Mouse (Mus musculus) bone marrow, adult 2 months (tissue): Measurements from ENCODE around the gene Kif2a. TPM values are rescaled to one million over a fixed set of nuclear protein-coding genes. Genes with fewer than 3 reads are reported as not detected.
A peak's percentile ranks its signal among the peaks of the same experiment; 100 is the strongest.

Experiments used
- H3K27ac ChIP-seq: fragments of 200-500 bp; 2 replicates; pipeline ENCODE4 v1.5.1; 2012; ENCODE audit warnings: low read depth, mild to moderate bottlenecking, control low read depth, inconsistent platforms, low read length; ENCODE audit not compliant: control insufficient read depth, poor library complexity, insufficient read depth
- H3K4me1 ChIP-seq: fragments of 200-500 bp; 2 replicates; pipeline ENCODE4 v1.6.1; 2011; ENCODE audit warnings: low read length; ENCODE audit not compliant: control insufficient read depth, insufficient read depth
- H3K4me3 ChIP-seq: fragments of 200-500 bp; replicated peaks from 2 replicates; pipeline ENCODE3; 2011; ENCODE audit warnings: mild to moderate bottlenecking, low read depth, low read length, control low read depth; ENCODE audit not compliant: control insufficient read depth
- CTCF ChIP-seq: fragments of 200-500 bp; IDR thresholded peaks from 2 replicates; pipeline ENCODE4 v1.5.1; 2011; ENCODE audit warnings: low read length, control low read depth; ENCODE audit not compliant: control insufficient read depth, insufficient read depth
- POLR2A ChIP-seq: fragments of 200-500 bp; IDR thresholded peaks from 2 replicates; pipeline ENCODE4 v1.6.1; 2011; ENCODE audit warnings: low read depth, mild to moderate bottlenecking, control low read depth, low read length, borderline replicate concordance; ENCODE audit not compliant: control insufficient read depth
- WGBS: fragments of 180-500 bp; shearing (Covaris S2); methylation state at CpG from one replicate; pipeline ENCODE4 v1.1.7; 2018; 5-methylcytosine and 5-hydroxymethylcytosine counted together
- polyA plus RNA-seq: library from polyadenylated mRNA; stranded (reverse); fragments of >200 nt; gene quantifications from 2 replicates; pipeline ENCODE4 v1.2.4, GENCODE M21; 2011; ENCODE audit warnings: low replicate concordance; ENCODE audit not compliant: missing spikeins, insufficient read depth, insufficient read length

Gene Kif2a
- polyA plus RNA-seq, 1 experiment = 70.7 TPM

DNA sequence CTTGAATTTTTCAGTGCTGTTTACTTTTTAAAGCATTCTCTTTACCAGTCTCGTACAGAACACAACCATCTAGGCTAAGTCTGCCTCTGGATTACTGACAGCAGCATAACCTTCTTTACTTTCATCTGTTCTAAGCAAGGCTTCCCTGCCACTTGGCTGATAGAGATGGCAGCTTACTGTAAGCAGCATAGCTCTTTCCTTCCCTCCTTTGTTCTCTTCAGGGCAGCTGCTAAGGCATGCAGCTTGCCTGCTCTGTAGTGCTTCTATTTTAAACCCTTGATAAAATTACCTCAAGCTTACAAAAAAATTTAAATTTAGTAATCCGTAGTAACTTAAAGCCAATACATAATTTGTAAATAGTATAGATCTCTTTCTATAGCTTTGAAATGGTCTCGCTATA lies 67.0 kb downstream of the Kif2a start:
- no peak for TF ChIP-seq CTCF
- no peak for TF ChIP-seq POLR2A

DNA sequence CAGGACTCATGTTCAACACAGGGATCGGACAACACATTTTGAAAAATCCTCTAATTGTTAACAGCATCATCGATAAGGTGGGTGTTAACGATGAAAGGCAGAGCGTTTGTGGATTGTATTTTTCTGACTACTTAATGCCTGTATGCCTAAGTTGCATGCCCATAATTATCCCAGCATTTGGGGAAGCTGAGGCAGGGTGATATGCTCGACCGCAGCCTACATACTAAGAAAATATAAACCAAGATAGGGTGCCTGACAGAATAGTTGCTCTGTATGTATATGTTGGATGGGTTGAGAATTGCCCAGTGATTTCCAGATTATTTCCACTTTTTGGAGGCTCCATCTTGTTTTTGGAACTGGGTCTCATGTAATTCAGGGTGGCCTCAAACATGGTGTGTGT lies 74.3 kb downstream of the Kif2a start:
- H3K27ac ChIP-seq = no peak overlapping the region
- H3K4me3 ChIP-seq = peak overlapping the region; percentile 86
- 5% methylated on average over 6 of the region's 6 CpGs for WGBS
- TF ChIP-seq POLR2A (no peak), CTCF (no peak)
- H3K4me1 ChIP-seq = peaks cover 2% of the 10 kb centered on the region; the same call in 1 of the 2 replicates

More for the DNA sequence above, 67.0 kb downstream of the Kif2a start:
- H3K4me1 ChIP-seq = no peaks in the 10 kb centered on the region
- WGBS = 95% methylated on average over 3 of the region's 3 CpGs
- H3K4me3 ChIP-seq = no peak overlapping the region
- no peak overlapping the region for H3K27ac ChIP-seq

DNA sequence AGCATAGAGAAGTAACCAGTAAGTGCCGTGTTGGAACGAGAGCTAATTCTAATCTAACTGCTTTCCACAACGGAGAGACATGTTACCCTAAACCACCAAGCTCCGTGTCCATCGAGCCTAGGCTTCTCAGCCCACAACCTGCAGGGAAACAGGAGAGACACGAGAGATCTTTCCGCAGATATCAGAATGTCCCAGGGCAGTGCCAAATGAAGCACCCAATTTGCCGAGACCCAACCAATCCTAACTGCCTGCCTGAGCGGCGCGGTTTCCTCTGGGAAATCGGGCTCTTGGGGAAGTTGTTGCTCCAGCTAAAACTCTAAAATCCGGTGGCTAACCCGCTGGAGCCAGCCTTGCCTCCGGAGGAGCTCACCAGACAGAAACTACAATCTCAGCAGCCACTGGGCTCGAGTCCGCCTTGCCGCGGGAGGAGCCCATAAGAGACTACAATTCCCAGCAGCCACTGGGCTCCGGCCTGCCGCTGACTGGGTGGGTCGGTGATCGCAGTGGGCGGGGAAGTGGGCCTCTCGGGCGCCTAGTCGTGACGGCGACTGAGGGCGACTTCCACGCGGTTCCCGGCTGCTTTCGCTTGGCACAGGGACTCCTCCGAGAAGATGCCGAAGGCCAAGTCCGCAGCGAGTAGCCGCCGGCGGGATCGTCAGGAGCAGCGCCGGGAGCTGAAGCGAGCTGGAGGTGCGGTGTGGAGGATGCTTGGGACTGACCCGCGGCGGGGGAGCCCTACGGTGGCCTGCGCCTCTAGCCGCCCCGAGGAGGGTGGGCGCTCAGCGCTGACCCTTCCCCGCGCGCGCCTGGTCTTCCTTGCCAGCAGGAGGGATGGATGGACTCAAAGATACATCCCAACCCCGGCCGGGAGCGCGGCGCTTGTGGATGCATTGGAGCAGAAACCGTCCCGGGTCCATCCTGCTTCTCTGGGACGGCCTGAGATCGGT lies 75.1 kb downstream of the Kif2a start, which contains the start of gene Dimt1:
Gene Dimt1, plus strand, starts transcription at position 534 of the 947 bp plus-strand sequence.
- under 1% methylated on average over 68 of the region's 68 CpGs for WGBS
- H3K4me3 ChIP-seq = peak within 1 kb of the TSS; percentile 86
- peak within 1 kb of the TSS; percentile 28; the same call in 1 of the 2 replicates for H3K27ac ChIP-seq
- TF ChIP-seq CTCF (no peak), POLR2A (peak; percentile 49; the same call in 1 of the 2 replicates)
- H3K4me1 ChIP-seq = peaks cover 2% of the 10 kb centered on the region; the same call in 1 of the 2 replicates

DNA sequence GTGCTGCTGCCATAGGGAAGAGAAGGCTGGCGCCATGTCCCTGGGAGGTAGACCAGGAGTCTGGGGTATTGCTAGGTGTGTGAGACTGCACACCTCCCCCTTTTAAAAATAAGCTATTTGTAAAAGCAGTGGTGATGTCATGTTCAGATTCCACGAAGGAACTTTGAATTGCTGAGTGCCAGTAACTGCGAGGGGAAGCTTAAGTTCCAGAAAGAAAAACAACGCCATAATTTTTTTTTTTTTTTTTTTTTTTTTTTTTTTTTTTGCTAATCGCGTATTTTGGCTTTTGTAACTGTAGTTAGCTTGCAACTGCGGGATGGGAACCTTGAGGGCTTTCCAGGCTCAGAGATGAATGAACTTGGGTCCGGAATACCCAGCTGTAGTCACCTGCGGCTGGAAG lies 76.4 kb downstream of the Kif2a start:
- TF ChIP-seq POLR2A = no peak
- TF ChIP-seq CTCF = no peak
- Histone ChIP-seq H3K27ac (no peak overlapping the region), H3K4me3 (no peak overlapping the region), H3K4me1 (peaks cover 2% of the 10 kb centered on the region; the same call in 1 of the 2 replicates)
- WGBS = 65% methylated on average over 9 of the region's 9 CpGs

DNA sequence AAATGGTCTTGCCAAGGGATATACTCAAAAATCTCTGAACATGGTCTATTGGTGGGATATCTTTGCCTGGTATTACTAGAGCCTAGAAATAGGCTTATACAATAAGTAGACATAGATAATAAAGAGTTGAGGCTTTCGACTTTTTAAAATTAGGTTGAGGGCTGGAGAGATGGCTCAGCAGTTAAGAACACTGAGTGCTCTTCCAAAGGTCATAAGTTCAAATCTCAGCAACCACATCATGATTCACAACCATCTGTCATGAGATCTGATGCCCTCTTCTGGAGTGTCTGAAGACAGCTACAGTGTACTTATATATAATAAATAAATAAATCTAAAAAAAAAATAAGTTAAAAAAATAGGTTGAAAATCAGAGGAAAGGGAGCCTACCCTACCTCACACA lies 79.2 kb downstream of the Kif2a start:
- Histone ChIP-seq H3K4me1 (peaks cover 2% of the 10 kb centered on the region; the same call in 1 of the 2 replicates), H3K27ac (no peak overlapping the region), H3K4me3 (no peak overlapping the region)
- 86% methylated on average over 1 of the region's 1 CpGs for WGBS
- TF ChIP-seq POLR2A (no peak), CTCF (no peak)

DNA sequence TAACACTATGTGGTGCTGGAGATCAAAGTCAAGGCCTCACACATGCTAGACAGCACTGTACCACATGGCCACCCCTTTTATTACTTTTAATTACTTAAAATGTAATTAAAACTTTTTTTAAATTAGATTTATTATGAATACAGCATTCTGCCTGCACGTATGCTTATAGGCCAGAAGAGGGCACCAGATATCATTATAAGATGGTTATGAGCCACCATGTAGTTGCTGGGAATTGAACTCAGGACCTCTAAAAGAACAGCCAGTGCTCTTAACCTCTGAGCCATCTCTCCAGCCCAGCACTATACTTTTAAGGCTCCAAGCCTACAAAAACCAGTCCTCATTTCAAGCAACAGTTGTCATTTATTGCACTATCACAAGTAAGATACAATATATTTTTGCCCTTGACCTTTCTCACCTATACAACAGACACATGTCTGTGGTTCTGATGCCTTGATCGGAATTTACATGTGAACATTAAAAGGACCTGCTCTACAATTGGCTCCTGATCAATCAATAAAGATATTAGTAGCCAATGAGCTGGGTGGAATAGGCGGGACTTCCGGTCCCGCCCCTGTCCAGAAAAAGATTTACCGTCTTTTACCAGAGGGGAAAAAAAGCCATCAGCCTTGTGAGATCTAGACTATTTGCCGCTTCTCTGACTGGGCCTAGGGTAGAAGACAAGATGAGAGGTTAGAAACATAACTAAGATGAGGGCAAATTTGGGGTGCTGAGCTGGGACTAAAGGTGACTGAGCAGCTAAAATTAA lies 80.5 kb downstream of the Kif2a start:
- TF ChIP-seq POLR2A (no peak), CTCF (no peak)
- WGBS = 66% methylated on average over 7 of the region's 7 CpGs
- no peak overlapping the region for H3K4me3 ChIP-seq
- no peaks in the 10 kb centered on the region; the same call in 1 of the 2 replicates for H3K4me1 ChIP-seq
- H3K27ac ChIP-seq = no peak overlapping the region

DNA sequence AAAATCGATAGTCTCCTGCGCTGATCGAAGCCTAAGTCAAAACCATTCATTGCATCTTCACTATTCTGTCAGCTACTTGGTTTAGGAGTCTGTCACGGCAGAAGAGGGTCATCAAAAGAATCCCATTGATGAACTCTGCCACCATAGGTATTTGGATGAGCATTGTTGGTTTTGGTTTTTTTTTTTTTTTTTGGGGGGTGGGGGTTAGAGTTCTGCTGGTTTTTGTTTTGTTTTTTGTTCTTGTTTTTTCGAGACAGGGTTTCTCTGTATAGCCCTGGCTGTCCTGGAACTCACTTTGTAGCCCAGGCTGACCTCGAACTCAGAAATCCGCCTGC lies 84.8 kb downstream of the Kif2a start:
- no peaks in the 10 kb centered on the region; the same call in 1 of the 2 replicates for H3K4me1 ChIP-seq
- H3K27ac ChIP-seq = no peak overlapping the region
- H3K4me3 ChIP-seq = peak overlapping the region; percentile 97
- 27% methylated on average over 7 of the region's 7 CpGs for WGBS
- TF ChIP-seq POLR2A (no peak), CTCF (no peak)
